Mouse (Mus musculus) cerebellum, adult 2 months (tissue): ENCODE measurements around the gene Bcor.

ENCODE experiments used
- CTCF ChIP-seq: fragments of 200-500 bp; IDR thresholded peaks from 2 replicates; pipeline ENCODE4 v1.5.1; 2011; ENCODE audit warnings: low read depth, mild to moderate bottlenecking, control low read depth, low read length, moderate library complexity, borderline replicate concordance; ENCODE audit not compliant: insufficient read depth
- POLR2A ChIP-seq: fragments of 200-500 bp; IDR thresholded peaks from 2 replicates; pipeline ENCODE4 v1.6.1; 2011; ENCODE audit warnings: low read length, control low read depth, borderline replicate concordance; ENCODE audit not compliant: insufficient read depth

- no peak for TF ChIP-seq POLR2A
- no peak for TF ChIP-seq CTCF
Measured at GRCm38 (mm10) chrX:12127799-12128164, 32.4 kb downstream of the Bcor start.
